Mouse (Mus musculus): ENCODE measurements at regions not wholly inside any gene's neighbourhood (a gene's known extent, or its start where the extent isn't known, plus 50 kb on each side); places are given as distances from the start of the nearest gene placed in this dataset.

DNA sequence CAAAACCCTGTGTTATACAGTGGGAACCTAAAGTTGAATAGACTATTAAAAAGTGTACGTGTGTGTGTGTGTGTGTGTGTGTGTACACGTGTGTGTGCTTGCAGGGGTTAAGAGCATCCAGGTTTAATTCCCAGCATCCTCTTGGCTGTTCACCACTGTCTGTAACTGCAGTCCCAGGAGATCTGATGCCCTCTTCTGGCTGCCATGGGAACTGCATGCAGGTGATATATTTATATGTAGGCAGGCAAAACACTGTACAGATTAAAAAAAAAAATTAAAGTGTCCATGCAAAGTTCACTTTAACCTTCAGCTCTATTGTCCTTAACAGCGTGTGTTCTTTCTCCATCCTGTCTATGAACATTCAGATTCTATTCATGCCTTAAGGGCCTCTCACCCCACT, 454.1 kb downstream of the Rnf144b start:
- DNase-seq (ENCODE audit: low read depth, low spot score) = no peak

DNA sequence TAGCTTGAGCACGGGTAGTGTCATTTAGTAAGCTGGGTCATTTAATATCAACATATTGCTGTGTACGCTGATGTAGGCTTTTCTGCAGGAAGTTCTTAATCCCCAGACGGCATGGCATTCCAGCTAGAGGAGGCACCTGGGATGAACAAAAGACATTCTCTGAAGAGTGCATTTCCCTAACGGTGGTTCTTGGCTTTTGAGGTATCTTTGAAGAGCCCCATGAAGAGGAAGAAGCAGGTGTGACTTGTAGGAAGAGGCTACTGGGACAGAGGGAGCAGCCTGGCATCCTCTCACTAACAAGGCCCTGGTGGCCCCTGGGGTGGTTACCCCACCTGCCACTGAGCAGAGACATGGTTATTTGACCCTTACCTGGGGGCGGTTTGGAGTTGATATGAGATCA, 457.7 kb downstream of the Rnf144b start:
- no peak for DNase-seq (ENCODE audit: low read depth, low spot score)

DNA sequence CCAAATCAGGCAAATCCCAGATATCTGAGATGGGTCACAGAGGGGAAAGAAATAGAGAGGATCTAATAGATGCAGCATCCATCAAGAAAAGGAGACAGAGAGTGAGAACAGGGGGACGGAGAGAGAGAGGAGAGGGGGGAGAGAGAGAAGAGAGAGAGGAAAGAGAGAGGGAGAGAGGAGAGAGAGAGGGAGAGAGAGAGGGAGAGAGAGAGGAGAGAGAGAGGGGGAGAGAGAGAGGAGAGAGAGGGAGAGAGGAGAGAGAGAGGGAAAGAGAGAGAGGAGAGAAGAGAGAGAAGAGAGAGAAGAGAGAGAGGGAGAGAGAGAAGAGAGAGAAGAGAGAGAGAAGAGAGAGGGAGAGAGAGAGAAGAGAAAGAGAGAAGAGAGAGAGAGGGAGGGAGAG, 462.7 kb downstream of the Rnf144b start:
- no peak for DNase-seq (ENCODE audit: low read depth, low spot score)

DNA sequence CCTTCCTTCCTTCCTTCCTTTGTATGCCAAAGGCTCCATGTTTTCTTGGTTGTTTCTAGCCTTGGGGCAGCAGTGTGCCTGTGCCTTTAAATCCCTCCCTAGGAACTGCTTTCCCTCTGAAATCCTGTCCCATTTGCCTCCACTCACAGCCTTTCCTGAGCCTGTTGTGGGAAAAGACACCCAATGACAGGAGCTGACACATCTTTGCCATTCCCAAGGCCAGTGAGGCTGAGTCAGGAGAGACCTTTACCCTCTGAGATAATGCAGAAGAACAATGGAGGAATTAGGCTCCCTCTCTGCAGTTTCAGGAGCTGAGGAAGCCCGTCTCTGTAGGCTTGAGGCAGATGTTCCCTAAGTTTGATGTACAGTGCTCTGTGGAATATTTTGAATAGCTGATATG, 480.2 kb downstream of the Rnf144b start:
- no peak for DNase-seq (ENCODE audit: low read depth, low spot score)

DNA sequence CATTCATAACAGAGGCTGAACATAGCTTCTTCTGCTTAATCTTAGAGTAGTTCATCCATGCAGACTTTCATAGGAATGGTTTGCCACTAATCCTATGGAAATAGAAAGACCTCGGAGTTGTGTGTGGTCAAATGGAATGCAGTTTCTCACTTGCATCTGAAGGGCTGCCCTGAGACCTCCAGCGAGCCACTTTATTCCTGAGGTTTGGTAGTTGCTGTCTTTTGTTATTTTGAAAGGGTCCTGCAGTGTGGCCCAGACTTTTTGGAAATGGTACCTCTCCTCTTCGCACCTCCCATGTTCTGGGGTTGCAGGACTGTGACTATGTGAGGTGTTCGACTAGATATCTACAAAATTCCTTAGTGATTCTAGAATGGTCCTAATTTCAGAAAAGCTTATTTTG, 489.0 kb downstream of the Rnf144b start:
- no peak for DNase-seq (ENCODE audit: low read depth, low spot score)

DNA sequence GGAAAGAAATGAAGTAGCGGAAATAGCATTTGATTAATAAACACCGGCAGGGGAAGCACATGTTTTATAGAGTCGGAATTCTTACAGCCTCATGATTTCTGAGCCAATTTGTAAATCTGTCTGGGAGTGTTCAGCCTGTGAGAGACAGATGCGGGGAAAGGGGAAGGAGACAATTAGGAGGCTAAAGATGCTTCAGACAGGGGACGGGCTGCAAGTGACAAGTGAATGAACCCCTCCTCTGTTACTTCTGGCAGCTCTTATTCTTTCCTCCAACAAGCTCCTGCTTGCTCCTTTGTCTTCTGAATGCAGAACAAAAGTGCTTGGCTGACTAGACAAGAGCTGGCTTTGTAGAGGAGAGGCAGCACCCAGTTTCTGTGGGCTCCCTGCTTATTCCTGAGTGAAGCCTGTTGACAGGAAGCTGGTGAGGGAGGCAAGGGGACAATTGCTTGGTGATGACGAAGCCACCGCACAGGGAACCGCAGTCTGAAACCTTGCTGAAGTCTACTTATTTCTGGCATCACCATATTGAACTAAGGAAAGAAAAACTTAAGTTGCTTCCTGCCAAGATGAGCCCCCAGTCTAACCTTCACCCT, 514.2 kb downstream of the Rnf144b start:
- no peak for DNase-seq (ENCODE audit: low read depth, low spot score)

DNA sequence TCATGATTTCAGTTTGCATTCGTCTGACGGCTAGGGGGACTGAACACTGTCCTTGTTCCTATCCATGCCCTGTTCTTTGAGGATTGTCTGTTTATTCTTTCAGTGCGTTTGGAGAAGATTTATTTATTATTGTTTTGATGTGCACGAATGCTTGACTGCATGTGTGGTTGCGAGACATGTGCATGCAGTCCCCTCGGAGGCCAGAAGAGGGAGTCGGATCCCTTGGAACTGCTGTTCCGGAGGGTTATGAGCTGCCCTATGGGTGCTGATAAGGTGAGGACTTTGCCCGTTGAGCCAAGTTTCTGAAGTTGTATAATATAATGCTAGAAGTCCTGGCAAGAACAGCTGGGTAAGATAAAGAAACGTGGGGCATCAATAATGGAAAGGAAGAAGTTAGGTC, 519.9 kb downstream of the Rnf144b start:
- DNase-seq (ENCODE audit: low read depth, low spot score) = no peak

DNA sequence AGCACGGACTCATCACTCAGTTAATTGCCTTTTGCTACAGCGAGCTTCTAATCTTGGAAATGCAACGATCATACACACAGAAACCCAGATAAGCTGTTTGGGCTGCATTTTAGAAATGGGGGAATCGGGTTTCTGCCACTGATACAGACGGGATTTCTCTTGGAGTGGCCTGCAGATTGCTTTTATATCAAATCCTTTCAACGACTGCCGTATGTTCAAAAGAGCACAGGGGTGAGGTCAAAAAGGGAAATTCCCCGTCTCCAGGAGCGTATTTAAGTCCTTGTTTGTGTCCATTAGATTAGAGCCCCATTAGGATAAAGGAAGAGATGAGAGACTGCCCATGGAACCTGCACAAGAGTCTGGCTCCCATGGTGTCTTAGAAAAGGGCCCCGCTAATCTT, 522.6 kb downstream of the Rnf144b start:
- DNase-seq (ENCODE audit: low read depth, low spot score) = no peak

DNA sequence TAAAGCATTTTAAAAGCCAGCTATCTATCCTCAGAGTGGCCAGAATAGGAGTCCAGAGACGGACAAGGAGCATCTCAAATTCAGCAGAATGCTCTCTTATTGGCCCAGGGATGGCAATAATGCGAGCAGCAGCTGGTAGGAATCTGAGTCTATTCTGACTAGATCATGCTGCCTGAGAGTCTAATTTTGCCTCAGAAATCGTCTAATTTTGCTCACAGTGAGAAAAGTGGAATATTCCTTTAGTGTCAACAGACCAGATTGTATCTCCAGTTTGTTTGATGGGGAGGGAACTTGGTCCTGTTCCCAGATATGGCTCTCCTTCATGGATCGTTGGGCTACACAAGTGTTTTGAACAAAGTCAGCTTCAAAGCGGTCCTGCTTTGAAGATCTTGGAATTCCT, 525.2 kb downstream of the Rnf144b start:
- no peak for DNase-seq (ENCODE audit: low read depth, low spot score)

DNA sequence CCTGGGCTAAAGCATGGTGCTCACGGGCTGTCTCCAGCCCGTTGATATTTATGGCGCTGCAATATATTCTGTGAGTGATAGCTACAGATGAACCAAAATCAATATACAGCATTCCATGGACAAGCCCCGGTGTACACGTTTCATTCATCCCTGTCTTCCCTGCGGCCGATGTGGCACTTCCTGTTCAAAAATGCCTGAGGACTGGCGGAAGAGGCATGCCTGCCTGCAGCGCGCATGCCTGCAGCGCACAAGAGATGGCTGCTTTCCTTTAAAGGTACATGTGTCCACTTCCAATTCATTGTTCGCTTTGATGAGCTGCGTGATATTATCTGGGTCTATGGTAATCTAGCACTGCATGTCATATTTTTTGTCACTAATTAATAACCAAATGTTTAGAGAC, 527.6 kb downstream of the Rnf144b start:
- DNase-seq (ENCODE audit: low read depth, low spot score) = no peak

DNA sequence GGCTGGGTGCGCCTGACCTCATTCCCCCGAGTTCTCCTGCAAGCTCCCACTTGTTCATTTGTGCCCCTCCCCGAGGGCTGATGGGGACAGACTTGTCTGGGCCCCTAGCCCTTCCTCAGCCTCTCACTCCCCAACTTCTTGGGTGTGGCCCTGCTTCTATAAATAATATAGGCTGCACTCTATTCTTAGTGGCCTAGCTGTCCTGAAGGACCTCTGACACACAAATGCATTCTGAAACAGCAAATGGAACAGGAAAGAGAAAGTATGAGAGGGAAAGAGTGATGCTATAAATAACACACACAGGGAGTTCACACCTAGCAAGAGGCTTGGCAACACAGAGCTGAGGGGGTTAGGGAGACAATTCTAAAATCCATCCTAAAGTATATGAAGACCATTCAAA, 544.0 kb downstream of the Rnf144b start:
- DNase-seq (ENCODE audit: low read depth, low spot score) = no peak

DNA sequence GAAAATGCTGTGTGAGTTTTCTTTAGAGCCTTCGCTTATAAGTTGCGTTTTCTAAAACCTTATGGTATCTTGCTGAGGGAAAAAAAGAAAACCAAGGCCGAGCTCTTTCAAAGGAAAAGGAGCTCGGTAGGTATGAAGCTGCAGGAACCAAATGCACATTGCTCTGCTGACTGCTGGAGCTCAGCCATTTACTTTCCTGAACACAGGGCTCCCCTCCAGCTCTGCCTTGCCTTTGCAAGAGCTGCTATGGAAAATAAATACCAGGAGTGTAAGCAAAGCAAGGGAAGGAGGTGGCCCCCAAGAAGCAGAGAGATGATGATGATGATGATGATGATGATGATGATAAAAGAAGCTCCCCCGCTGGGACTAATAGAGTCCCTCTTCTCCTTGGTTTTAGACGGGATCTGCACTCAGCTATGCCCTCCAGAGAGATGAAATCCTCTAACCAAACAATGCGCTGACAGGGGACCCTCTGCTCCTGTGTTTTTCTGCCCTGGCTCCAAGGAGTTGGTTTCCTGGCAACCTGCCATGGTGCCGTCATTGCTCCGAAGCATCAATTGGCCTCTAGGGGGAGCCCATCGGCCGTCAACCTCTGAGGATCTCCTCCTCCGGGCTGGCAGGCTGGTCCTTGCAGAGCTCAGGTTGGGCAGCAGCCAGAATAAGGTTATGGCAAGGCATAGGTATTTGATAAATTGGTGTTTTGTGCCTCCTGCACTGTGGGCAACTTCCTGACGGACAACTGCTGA, 544.7 kb downstream of the Rnf144b start:
- peak; percentile 75 for DNase-seq (ENCODE audit: low read depth, low spot score)

DNA sequence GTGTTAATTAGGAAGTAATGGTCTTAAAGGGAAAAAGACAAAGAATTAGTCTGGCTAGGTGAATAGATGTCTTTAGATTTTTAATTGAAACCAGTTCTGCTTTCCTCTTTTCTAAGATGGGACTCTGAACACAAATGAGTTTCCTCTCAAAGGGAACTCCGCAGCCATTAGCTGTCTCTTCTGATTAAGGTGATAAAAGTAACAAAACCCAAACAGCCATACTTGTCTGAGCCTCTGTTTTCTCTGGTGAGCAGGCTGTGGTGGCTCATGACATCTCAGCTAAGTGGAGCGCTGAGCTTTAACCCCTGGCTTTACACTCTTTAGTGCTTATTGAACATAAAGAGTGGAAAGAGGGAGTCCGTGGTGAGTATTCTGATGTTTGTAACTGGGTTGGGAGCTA, 565.7 kb downstream of the Rnf144b start:
- DNase-seq (ENCODE audit: low read depth, low spot score) = no peak

DNA sequence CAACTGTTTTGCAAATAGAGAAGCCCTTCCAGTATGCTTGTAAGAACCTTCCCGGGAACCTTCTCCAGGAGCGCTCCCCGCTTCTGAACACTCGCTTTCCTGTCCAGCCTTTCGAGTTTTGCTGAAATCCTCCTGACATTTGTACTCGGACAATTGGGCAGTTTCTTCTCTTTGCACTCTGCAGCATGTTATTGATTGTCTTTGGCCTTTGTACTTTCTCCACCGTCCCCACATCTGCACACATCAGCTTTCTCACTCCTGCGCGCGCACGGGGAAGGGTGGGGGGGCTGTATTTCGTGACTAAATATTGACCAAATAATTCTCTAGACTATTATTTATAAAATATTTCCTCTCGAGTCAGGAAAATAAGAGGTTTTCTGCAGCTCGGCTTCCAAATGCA, 567.2 kb upstream of the Id4 start:
- DNase-seq (ENCODE audit: low read depth, low spot score) = no peak

DNA sequence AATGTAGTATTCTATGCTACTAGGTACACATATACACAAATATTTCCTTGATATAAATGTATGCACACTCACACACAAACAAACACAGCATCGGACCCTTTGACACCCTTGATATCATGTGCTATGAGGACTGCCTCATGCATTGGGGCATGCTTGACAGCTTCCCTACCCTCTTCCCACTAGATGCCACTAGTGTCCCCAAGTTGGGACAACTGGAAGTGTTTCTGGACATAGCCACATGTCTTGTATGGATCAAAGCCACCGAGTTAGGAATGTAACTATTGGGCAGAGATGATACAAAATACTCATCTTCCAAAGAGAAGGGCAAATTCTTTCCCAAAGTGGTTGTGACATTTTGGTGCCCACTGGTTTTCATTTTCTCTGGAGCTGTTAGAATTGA, 565.2 kb upstream of the Id4 start:
- no peak for DNase-seq (ENCODE audit: low read depth, low spot score)

DNA sequence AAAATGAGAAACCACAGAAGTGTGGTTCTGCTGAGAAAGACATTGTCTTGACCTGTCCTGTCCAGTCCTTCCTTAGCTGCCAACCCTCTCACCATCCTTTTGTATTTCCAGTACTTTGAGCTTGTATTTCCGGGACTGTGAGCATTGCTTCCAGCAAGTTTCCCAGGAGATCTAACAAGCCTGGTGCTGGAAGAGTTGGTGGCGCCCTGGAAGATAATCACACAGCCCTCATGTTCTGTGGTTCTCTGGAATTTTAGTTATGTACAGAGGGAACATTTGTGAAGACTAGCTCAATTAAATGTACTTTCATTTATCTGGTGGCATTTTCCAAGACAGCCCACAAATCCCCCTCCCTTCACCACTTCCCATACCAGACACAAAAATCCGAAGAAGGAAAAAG, 560.5 kb upstream of the Id4 start:
- no peak for DNase-seq (ENCODE audit: low read depth, low spot score)

DNA sequence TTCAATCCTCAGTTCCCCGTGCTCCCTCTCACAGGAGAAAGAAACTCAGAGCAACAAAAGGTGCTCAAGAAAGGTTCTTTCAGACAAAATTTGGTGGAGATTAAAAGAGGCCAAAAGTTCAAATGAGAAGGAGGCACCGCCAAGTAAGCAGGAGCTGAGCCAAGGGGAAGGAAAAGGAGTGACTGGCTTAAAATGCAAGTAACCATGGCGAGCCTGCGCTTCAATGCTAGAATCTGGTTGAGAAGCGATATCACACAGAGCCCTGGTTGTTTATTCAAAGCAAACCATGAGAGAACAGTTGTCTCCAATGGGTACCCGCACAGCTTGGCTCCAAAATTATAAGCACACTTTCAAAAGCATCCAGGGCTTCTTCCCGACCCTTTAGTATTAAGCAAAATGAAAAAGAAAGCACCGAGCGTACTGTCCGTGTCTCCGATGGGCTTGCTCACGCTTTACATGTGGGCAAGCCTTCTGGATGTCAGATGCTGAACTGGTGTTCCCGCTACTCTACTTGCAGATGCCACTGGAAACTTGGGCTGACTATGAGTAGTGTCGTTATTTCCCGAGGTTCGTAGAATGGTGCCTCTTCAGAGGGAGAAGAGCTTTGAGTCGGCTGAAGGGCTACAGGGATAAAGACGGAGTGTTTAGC, 552.9 kb upstream of the Id4 start:
- DNase-seq (ENCODE audit: low read depth, low spot score) = no peak

DNA sequence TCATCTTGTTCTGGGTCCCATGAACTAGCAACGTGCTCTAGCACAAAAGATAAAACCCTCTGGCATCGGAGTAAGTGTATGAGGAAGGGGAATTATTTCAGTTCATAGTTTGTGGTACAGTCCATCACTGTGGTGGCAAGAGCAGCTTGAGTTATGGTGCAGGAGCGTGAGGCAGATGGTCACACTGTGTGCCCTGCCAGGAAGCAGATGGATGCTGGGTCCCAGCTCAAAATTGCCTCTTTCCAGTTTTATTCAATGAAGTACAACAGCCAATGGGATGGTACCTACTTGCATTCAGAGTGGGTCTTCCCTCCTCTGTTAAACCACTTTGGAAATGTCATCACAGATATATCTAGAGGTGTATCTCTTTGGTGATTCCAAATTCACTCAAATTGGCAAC, 551.7 kb upstream of the Id4 start:
- no peak for DNase-seq (ENCODE audit: low read depth, low spot score)

DNA sequence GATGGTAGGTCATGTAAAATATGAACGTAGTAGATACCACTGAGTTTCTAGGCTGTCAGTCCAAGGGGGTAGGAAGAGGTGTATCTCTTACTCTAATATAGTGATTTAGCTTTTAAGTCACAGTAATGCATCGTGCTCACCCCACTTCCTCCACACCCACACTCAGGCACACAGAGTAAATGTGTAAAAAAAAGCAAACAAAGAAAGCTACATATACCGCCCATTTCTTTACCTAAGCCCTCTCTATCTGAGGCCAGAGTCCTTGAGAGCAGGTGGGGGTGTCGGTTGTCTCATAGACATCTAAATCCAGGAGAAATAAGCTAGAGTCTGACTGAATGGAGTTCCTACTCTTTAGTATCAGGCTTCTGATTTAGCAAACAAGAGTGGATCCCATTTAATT, 548.5 kb upstream of the Id4 start:
- DNase-seq (ENCODE audit: low read depth, low spot score) = no peak

DNA sequence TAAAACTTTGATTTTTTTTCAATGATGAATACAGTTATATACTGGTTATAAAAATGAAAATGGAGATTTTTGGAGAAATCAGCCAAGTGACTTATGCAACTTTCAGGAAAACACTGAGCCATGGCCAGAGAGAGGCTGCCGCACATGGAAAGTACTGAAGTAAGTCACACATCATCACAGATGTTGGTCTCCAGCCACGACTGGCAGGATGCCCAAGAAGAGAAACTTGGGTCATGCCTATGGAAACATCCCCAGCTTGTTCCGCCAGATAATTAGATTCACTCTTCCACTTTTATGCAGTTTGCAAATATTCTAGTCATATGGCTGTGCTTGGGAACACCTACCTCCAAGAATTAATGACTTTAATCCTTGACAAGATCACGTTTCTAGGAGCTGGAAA, 544.8 kb upstream of the Id4 start:
- no peak for DNase-seq (ENCODE audit: low read depth, low spot score)

DNA sequence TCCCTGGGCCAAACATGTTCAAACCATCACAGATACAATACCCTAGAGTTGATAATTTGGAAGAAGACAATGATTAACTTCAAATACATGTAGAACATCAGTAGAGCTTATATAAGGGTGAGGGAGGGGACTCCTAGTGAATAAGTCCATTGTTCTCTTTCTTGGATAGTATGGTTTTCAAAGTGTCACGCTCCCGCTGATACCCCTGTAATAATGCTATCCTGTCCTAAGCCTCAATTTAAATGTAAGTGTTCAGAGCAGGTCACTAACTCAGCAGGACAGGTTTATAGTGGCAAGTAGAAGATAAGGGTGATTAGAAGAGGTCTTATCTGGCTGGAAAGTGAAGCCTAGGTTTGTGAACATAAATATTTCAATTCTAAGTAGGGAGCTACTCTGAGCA, 540.4 kb upstream of the Id4 start:
- no peak for DNase-seq (ENCODE audit: low read depth, low spot score)

DNA sequence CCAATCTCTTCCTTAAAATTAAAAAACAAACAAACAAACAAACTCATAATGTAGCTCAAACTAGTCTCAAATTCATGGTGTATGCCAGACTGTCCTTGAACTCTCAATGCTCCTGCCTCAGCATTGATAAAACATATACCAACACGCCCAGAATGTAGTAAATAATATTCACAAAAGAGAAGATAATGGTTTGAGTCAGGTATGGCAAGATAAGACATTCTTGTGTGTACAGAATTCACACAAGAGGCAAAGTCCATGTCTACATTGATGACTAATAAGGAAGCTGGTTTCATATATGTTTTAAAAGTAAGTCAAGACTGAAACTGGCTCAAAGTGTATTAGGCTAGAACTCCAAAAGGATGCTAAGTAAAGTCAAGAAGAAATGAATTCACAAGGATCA, 526.6 kb upstream of the Id4 start:
- no peak for DNase-seq (ENCODE audit: low read depth, low spot score)

DNA sequence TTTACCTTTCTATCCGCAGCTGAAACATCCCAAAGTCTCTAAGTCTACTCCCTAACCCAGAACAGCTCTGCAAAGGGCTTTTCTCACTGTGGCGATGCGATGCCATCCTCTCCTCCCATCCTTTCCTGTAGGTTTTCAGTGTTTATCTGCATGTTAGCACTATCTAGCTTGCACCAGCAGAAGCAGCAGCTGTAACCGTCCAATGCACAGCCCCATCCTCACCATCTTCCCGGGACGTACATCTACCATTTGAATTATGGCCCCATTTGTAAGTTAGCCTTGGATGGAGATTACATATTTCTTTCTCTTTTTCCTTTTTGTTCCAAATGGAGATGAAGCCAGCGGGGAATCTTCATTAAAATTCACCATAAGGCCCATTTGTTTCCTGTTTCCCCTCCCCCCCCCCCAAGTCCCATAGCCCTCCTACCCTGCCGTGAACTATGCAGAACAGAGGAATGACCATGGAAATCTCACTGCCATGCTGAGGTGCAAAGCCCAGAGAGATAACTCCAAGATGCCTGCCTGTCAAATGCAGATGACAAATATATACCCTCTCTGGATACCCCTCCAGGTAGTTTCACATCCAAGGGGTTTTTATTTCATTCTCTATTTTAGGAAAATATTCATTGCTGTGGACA, 525.5 kb upstream of the Id4 start:
- no peak for DNase-seq (ENCODE audit: low read depth, low spot score)

Data from retina, postnatal 7 days (tissue).